In genomic region chr11:85523646-85524045, GRCm38 (mm10) we compare ENCODE assay signal across 8 mouse cellular contexts.
A peak's percentile ranks its signal among the peaks of the same experiment; 100 is the strongest.
DNase-seq lines count a peak whose midpoint lies in the region; ATAC-seq and TF ChIP-seq lines count a peak whose summit lies in the region.

No protein-coding gene starts in this region.

- no peaks in the 10 kb centered on the region for H3K36me3 ChIP-seq in embryonic facial prominence, embryonic 11.5 days (replicated peaks; ENCODE audit: control insufficient read depth, insufficient read depth, low read depth, low read length)
- H3K36me3 ChIP-seq in hindbrain, postnatal 0 days (ENCODE audit: insufficient read depth, low read length) = no peaks in the 10 kb centered on the region
- no peaks in the 10 kb centered on the region for H3K36me3 ChIP-seq in liver, embryonic 16.5 days (ENCODE audit: control insufficient read depth, insufficient read depth)

- H3K27ac ChIP-seq in embryonic facial prominence, embryonic 11.5 days (replicated peaks; ENCODE audit: low read depth, low read length) = no peak overlapping the region
- H3K27ac ChIP-seq in hindbrain, postnatal 0 days = no peak overlapping the region
- no peak overlapping the region for H3K27ac ChIP-seq in liver, embryonic 16.5 days (ENCODE audit: low read length)

- peaks cover 6% of the 10 kb centered on the region for H3K4me1 ChIP-seq in embryonic facial prominence, embryonic 11.5 days (ENCODE audit: control insufficient read depth, insufficient read depth, low read length)
- H3K4me1 ChIP-seq in hindbrain, postnatal 0 days (ENCODE audit: insufficient read depth, low read length) = peaks cover 6% of the 10 kb centered on the region
- no peaks in the 10 kb centered on the region for H3K4me1 ChIP-seq in liver, embryonic 16.5 days (ENCODE audit: control insufficient read depth, low read depth, low read length)

- no peaks in the 10 kb centered on the region for H3K9me3 ChIP-seq in embryonic facial prominence, embryonic 11.5 days (replicated peaks; ENCODE audit: control insufficient read depth, low read length)
- H3K9me3 ChIP-seq in hindbrain, postnatal 0 days (ENCODE audit: low read length) = no peaks in the 10 kb centered on the region
- no peaks in the 10 kb centered on the region for H3K9me3 ChIP-seq in liver, embryonic 16.5 days (replicated peaks; ENCODE audit: control insufficient read depth, low read length)

- no peak for TF ChIP-seq CTCF in hindbrain, postnatal 0 days (IDR thresholded peaks at IDR 0.05; ENCODE audit: low read depth)

- ATAC-seq in embryonic facial prominence, embryonic 11.5 days (replicated peaks; ENCODE audit: insufficient number of reproducible peaks, low FRiP score, low TSS enrichment, low read depth) = no peak
- ATAC-seq in hindbrain, postnatal 0 days = no peak
- peak; percentile 37; the same call in 1 of the 2 replicates for ATAC-seq in liver, embryonic 16.5 days (ENCODE audit: low read depth)

- no peak overlapping the region for H3K9ac ChIP-seq in embryonic facial prominence, embryonic 11.5 days (replicated peaks; ENCODE audit: low read length)
- no peak overlapping the region for H3K9ac ChIP-seq in hindbrain, postnatal 0 days (replicated peaks; ENCODE audit: low read length)
- no peak overlapping the region for H3K9ac ChIP-seq in liver, embryonic 16.5 days (ENCODE audit: low read depth, low read length)

- peak; percentile 30 for DNase-seq in adrenal gland, adult 2 months
- DNase-seq in adrenal gland, postnatal 4 days (ENCODE audit: low spot score in 2 of 2) = no peak
- DNase-seq in embryonic facial prominence, embryonic 11.5 days (ENCODE audit: low spot score) = peak; percentile 55
- DNase-seq in hindbrain, postnatal 0 days (ENCODE audit: low spot score) = peak; percentile 11
- peak; percentile 51 for DNase-seq in skeletal muscle tissue, adult 2 months (ENCODE audit: low read depth, low spot score)
- DNase-seq in urinary bladder, postnatal 25 days (ENCODE audit: low spot score) = no peak
- DNase-seq in frontal cortex, postnatal 25 days (ENCODE audit: low spot score in 2 of 2) = no peak

- no peaks in the 10 kb centered on the region for H3K27me3 ChIP-seq in embryonic facial prominence, embryonic 11.5 days (ENCODE audit: control insufficient read depth, insufficient read depth, low read length)
- H3K27me3 ChIP-seq in hindbrain, postnatal 0 days (ENCODE audit: insufficient read depth, low read length) = 0 out of 2 replicates have a peak, but pooled peaks cover 8% of the 10 kb centered on the region
- peaks cover 5% of the 10 kb centered on the region for H3K27me3 ChIP-seq in liver, embryonic 16.5 days (ENCODE audit: control insufficient read depth, insufficient read depth, low read depth, low read length)

- H3K4me3 ChIP-seq in embryonic facial prominence, embryonic 11.5 days (ENCODE audit: low read depth, low read length) = no peak overlapping the region
- H3K4me3 ChIP-seq in hindbrain, postnatal 0 days (ENCODE audit: low read length) = no peak overlapping the region
- no peak overlapping the region for H3K4me3 ChIP-seq in liver, embryonic 16.5 days (ENCODE audit: low read depth, low read length)

- WGBS in embryonic facial prominence, embryonic 11.5 days = 17% methylated on average over 6 of the region's 6 CpGs
- 22% methylated on average over 6 of the region's 6 CpGs for WGBS in hindbrain, postnatal 0 days
- WGBS in liver, embryonic 16.5 days (ENCODE audit: insufficient replicate concordance) = 68% methylated on average over 6 of the region's 6 CpGs

- H3K4me2 ChIP-seq in embryonic facial prominence, embryonic 11.5 days (ENCODE audit: low read depth, low read length) = no peak overlapping the region
- H3K4me2 ChIP-seq in hindbrain, postnatal 0 days (ENCODE audit: low read depth, low read length) = peak overlapping the region; percentile 68
- H3K4me2 ChIP-seq in liver, embryonic 16.5 days (ENCODE audit: low read depth, low read length) = no peak overlapping the region

Comparison
In these comparisons a context has a peak if more than half of its experiments do, and no peak if none do; other contexts are left out.
1. DNase-seq: peak in adrenal gland, adult 2 months (single experiment), embryonic facial prominence, embryonic 11.5 days (single experiment), hindbrain, postnatal 0 days (single experiment) and skeletal muscle tissue, adult 2 months (single experiment); none in adrenal gland, postnatal 4 days (0 of 2), urinary bladder, postnatal 25 days (single experiment) and frontal cortex, postnatal 25 days (0 of 2).